Mouse (Mus musculus) stomach, postnatal 0 days (tissue): Measurements from ENCODE around the gene 0610010F05Rik. TPM values are rescaled to one million over a fixed set of nuclear protein-coding genes. Genes with fewer than 3 reads are reported as not detected.

Experiments used
- ATAC-seq: fragments of 200-750 bp; cut with Nextera tagmentation; 2 replicates; pipeline ENCODE4 v1.8.0; 2017; ENCODE audit not compliant: low FRiP score, low TSS enrichment
- DNase-seq: peaks from one replicate; pipeline ENCODE4 v3.0.0-alpha.2; 2016; ENCODE audit warnings: low spot score
- H3K27ac ChIP-seq: fragments of 300-500 bp; sonication (generic); replicated peaks from 2 replicates; pipeline ENCODE4 v1.5.1; 2014; ENCODE audit warnings: mild to moderate bottlenecking, control low read depth
- H3K27me3 ChIP-seq: fragments of 300-500 bp; sonication (generic); 2 replicates; pipeline ENCODE4 v1.6.1; 2014; ENCODE audit warnings: low read length; ENCODE audit not compliant: control insufficient read depth, insufficient read depth
- H3K36me3 ChIP-seq: fragments of 300-500 bp; sonication (generic); 2 replicates; pipeline ENCODE4 v1.6.1; 2014; ENCODE audit warnings: low read length, mixed read lengths; ENCODE audit not compliant: control insufficient read depth, insufficient read depth
- H3K4me1 ChIP-seq: fragments of 300-500 bp; sonication (generic); replicated peaks from 2 replicates; pipeline ENCODE4 v1.6.1; 2014; ENCODE audit warnings: antibody characterized with exemption; ENCODE audit not compliant: control insufficient read depth, insufficient read depth
- H3K4me2 ChIP-seq: fragments of 300-500 bp; sonication (generic); replicated peaks from 2 replicates; pipeline ENCODE4 v1.6.1; 2014; ENCODE audit warnings: low read depth, mild to moderate bottlenecking, control low read depth, moderate library complexity
- H3K4me3 ChIP-seq: fragments of 300-500 bp; sonication (generic); 2 replicates; pipeline ENCODE4 v1.5.1; 2014; ENCODE audit warnings: low read depth, low read length, control low read depth
- H3K9ac ChIP-seq: fragments of 300-500 bp; sonication (generic); 2 replicates; pipeline ENCODE4 v1.6.1; 2014; ENCODE audit warnings: mild to moderate bottlenecking, low read length, control low read depth, mixed read lengths
- H3K9me3 ChIP-seq: fragments of 300-500 bp; sonication (generic); 2 replicates; pipeline ENCODE4 v1.6.1; 2016; ENCODE audit warnings: low read length; ENCODE audit not compliant: control insufficient read depth
- CTCF ChIP-seq: IDR thresholded peaks from 2 replicates; pipeline ENCODE4 v1.5.1; 2016; ENCODE audit warnings: antibody characterized with exemption, low read depth, mild to moderate bottlenecking, moderate library complexity
- EP300 ChIP-seq: optimal IDR thresholded peaks from 2 replicates; pipeline ENCODE3; 2016; ENCODE audit warnings: antibody characterized with exemption
- WGBS: fragments of 180-500 bp; shearing (Covaris S2); extraction: QIAGEN DNeasy Blood & Tissue Kit; methylation state at CpG from one replicate; pipeline ENCODE4 v1.1.7; 2014; 5-methylcytosine and 5-hydroxymethylcytosine counted together
- polyA plus RNA-seq: library from polyadenylated mRNA; unstranded; fragments of >200 nt; fragmentation: Nextera tagmentation; extraction: Ambion mirVana; gene quantifications from 2 replicates; pipeline ENCODE4 v1.2.1, GENCODE M21; 2015

The 0610010F05Rik gene
- polyA plus RNA-seq, 1 experiment from 2014 or later = 15.8 TPM

GRCm38 (mm10) chr11:23657791-23658190, 24.4 kb upstream of the 0610010F05Rik start:
- Histone ChIP-seq H3K4me1 (no peaks in the 10 kb centered on the region), H3K4me2 (no peak overlapping the region), H3K36me3 (no peaks in the 10 kb centered on the region), H3K9me3 (no peaks in the 10 kb centered on the region), H3K27ac (no peak overlapping the region), H3K9ac (no peak overlapping the region), H3K27me3 (no peaks in the 10 kb centered on the region), H3K4me3 (no peak overlapping the region)
- no peak for TF ChIP-seq CTCF
- TF ChIP-seq EP300 = no peak
- no peak for ATAC-seq
- DNase-seq = no peak
- 74% methylated on average over 2 of the region's 2 CpGs for WGBS

- Histone ChIP-seq H3K4me3 (no peak overlapping the region), H3K27me3 (no peaks in the 10 kb centered on the region), H3K36me3 (0 out of 2 replicates have a peak, but pooled peaks cover 10% of the 10 kb centered on the region), H3K27ac (no peak overlapping the region), H3K9ac (no peak overlapping the region), H3K9me3 (no peaks in the 10 kb centered on the region), H3K4me1 (no peaks in the 10 kb centered on the region), H3K4me2 (no peak overlapping the region)
- ATAC-seq (no peak), DNase-seq (no peak)
- 72% methylated on average over 3 of the region's 3 CpGs for WGBS
- TF ChIP-seq EP300 (no peak), CTCF (no peak)
These were observed 20.2 kb upstream of the 0610010F05Rik start for GRCm38 (mm10) chr11:23653666-23654065.

GRCm38 (mm10) chr11:23647835-23648234, 14.4 kb upstream of the 0610010F05Rik start:
- H3K9ac ChIP-seq = no peak overlapping the region
- no peak for TF ChIP-seq EP300
- no peak for TF ChIP-seq CTCF
- H3K4me3 ChIP-seq = no peak overlapping the region
- H3K4me1 ChIP-seq = no peaks in the 10 kb centered on the region
- H3K9me3 ChIP-seq = no peaks in the 10 kb centered on the region
- no peak overlapping the region for H3K4me2 ChIP-seq
- WGBS = 91% methylated on average over 3 of the region's 3 CpGs
- 0 out of 2 replicates have a peak, but pooled peaks cover 10% of the 10 kb centered on the region for H3K36me3 ChIP-seq
- ATAC-seq (no peak), DNase-seq (no peak)
- no peaks in the 10 kb centered on the region for H3K27me3 ChIP-seq
- H3K27ac ChIP-seq = no peak overlapping the region

GRCm38 (mm10) chr11:23647431-23647830, 14.0 kb upstream of the 0610010F05Rik start:
- H3K4me3 ChIP-seq = no peak overlapping the region
- no peak for ATAC-seq
- no peaks in the 10 kb centered on the region for H3K27me3 ChIP-seq
- H3K4me1 ChIP-seq = no peaks in the 10 kb centered on the region
- H3K9me3 ChIP-seq = no peaks in the 10 kb centered on the region
- no peak overlapping the region for H3K27ac ChIP-seq
- H3K4me2 ChIP-seq = no peak overlapping the region
- no peak overlapping the region for H3K9ac ChIP-seq
- no peak for TF ChIP-seq CTCF
- no peak for TF ChIP-seq EP300
- no peak for DNase-seq
- H3K36me3 ChIP-seq = 0 out of 2 replicates have a peak, but pooled peaks cover 10% of the 10 kb centered on the region

- Histone ChIP-seq H3K4me3 (no peak overlapping the region), H3K4me2 (no peak overlapping the region), H3K27me3 (no peaks in the 10 kb centered on the region), H3K4me1 (no peaks in the 10 kb centered on the region), H3K9ac (no peak overlapping the region), H3K27ac (no peak overlapping the region), H3K9me3 (no peaks in the 10 kb centered on the region), H3K36me3 (no peaks in the 10 kb centered on the region)
- no peak for ATAC-seq
- TF ChIP-seq CTCF = no peak
- no peak for TF ChIP-seq EP300
- DNase-seq = no peak
- WGBS = 64% methylated on average over 8 of the region's 8 CpGs
These were observed 1.1 kb upstream of the 0610010F05Rik start for GRCm38 (mm10) chr11:23634573-23634972.

- H3K9me3 ChIP-seq = no peaks in the 10 kb centered on the region
- ATAC-seq (peak; percentile 21), DNase-seq (no peak)
- peak overlapping the region; percentile 87 for H3K4me2 ChIP-seq
- H3K27ac ChIP-seq = no peak overlapping the region
- H3K36me3 ChIP-seq = no peaks in the 10 kb centered on the region
- WGBS = 5% methylated on average over 7 of the region's 7 CpGs
- peak overlapping the region; percentile 78 for H3K4me3 ChIP-seq
- no peaks in the 10 kb centered on the region for H3K4me1 ChIP-seq
- H3K9ac ChIP-seq = peak overlapping the region; percentile 45; the same call in 1 of the 2 replicates
- no peaks in the 10 kb centered on the region for H3K27me3 ChIP-seq
- TF ChIP-seq EP300 = no peak
- TF ChIP-seq CTCF = no peak
These were observed 408 bp upstream of the 0610010F05Rik start for GRCm38 (mm10) chr11:23633879-23634215.
